Mouse (Mus musculus) neural tube, embryonic 12.5 days (tissue): ENCODE results near the gene Slc39a11. TPM values are rescaled to one million over a fixed set of nuclear protein-coding genes. Genes with fewer than 3 reads are reported as not detected.

Source experiments
- ATAC-seq: fragments of 200-750 bp; cut with Nextera tagmentation; 2 replicates; pipeline ENCODE4 v1.8.0; 2017; ENCODE audit warnings: low read depth, mild to moderate bottlenecking, moderate TSS enrichment, moderate library complexity; ENCODE audit not compliant: low FRiP score
- H3K27ac ChIP-seq: fragments of 300-500 bp; sonication (generic); 2 replicates; pipeline ENCODE4 v1.5.1; 2016
- H3K27me3 ChIP-seq: fragments of 300-500 bp; sonication (generic); replicated peaks from 2 replicates; pipeline ENCODE4 v1.6.1; 2016; ENCODE audit warnings: mild to moderate bottlenecking
- H3K36me3 ChIP-seq: fragments of 300-500 bp; sonication (generic); 2 replicates; pipeline ENCODE4 v1.6.1; 2016; ENCODE audit warnings: mild to moderate bottlenecking
- H3K4me1 ChIP-seq: fragments of 300-500 bp; sonication (generic); 2 replicates; pipeline ENCODE4 v1.6.1; 2016
- H3K4me2 ChIP-seq: fragments of 300-500 bp; sonication (generic); replicated peaks from 2 replicates; pipeline ENCODE4 v1.6.1; 2016; ENCODE audit warnings: mild to moderate bottlenecking
- H3K4me3 ChIP-seq: fragments of 300-500 bp; sonication (generic); 2 replicates; pipeline ENCODE4 v1.5.1; 2016
- H3K9ac ChIP-seq: fragments of 300-500 bp; sonication (generic); 2 replicates; pipeline ENCODE4 v1.6.1; 2016; ENCODE audit warnings: mild to moderate bottlenecking
- H3K9me3 ChIP-seq: fragments of 300-500 bp; sonication (generic); 2 replicates; pipeline ENCODE4 v1.6.1; 2016; ENCODE audit warnings: mild to moderate bottlenecking
- WGBS: fragments of 180-500 bp; shearing (Covaris S2); methylation state at CpG from one replicate; pipeline ENCODE4 v1.1.7; 2016; 5-methylcytosine and 5-hydroxymethylcytosine counted together
- polyA plus RNA-seq: library from polyadenylated mRNA; unstranded; fragments of >200 nt; fragmentation: Nextera tagmentation; extraction: Ambion mirVana; gene quantifications from 2 replicates; pipeline ENCODE4 v1.2.1, GENCODE M21; 2016

Gene Slc39a11
- polyA plus RNA-seq, 1 experiment from 2014 or later: 26.1 TPM

DNA sequence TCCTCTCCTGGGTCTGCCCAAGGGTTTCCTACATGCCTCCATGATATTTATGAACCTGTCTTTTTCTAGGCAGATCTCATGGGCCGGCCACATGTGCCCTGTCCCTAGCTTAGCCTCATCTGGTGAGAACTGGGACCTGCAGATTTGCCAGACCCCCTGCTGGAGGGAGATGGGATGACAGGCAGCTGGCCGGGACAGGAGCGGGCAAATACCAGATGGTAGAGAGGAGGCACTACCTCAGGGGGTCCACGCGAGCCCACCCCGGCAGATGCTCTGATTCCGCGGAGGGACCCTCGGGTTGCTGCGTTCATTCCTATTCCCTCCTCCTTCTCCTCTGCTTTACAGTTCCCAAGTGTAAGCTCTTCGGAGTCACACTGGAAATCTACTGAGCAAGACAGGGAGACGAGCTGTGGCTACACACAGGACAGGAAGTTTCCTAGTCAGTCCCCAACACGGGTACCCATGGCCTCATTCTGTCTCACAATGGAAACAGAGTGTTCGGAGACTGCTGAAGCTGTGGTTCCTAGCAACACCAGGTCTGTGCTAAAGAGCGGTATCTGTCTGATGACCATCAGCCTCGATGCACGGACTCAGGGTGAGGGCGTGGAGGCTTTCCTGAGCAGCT lies 323.4 kb downstream of the Slc39a11 start:
- H3K27ac ChIP-seq: no peak overlapping the region
- peak overlapping the region; percentile 49 for H3K4me2 ChIP-seq
- no peak overlapping the region for H3K4me3 ChIP-seq
- H3K9ac ChIP-seq: no peak overlapping the region
- no peaks in the 10 kb centered on the region for H3K9me3 ChIP-seq
- H3K4me1 ChIP-seq: peaks cover 11% of the 10 kb centered on the region; the same call in 1 of the 2 replicates
- no peaks in the 10 kb centered on the region for H3K36me3 ChIP-seq
- H3K27me3 ChIP-seq: no peaks in the 10 kb centered on the region
- whole genome bisulfite sequencing: 23% methylated on average over 18 of the region's 18 CpGs
- peak; percentile 84 for ATAC-seq

DNA sequence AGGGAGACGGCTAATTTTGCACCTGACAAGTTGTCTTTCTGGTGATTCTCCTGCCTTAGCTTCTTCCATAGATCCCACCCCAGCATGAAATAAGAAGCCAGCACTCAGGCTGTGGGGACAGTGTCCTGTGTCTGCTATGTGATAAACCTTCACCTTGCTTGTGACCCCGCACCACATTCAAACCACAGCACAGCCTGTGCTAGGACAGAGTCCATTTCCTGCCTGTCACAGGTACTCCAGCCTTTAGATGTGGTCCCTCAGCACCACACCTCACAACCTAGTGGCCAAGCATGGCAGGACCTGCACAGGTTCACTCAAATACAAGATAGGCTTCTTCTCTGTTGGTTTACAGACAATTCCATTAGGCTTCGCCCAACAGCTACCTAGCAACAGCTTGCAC lies 328.3 kb downstream of the Slc39a11 start:
- Histone ChIP-seq H3K27me3 (no peaks in the 10 kb centered on the region), H3K4me1 (peaks cover 9% of the 10 kb centered on the region; the same call in 1 of the 2 replicates), H3K9me3 (0 out of 2 replicates have a peak, but pooled peaks cover 11% of the 10 kb centered on the region), H3K9ac (no peak overlapping the region), H3K27ac (no peak overlapping the region), H3K4me2 (no peak overlapping the region), H3K4me3 (no peak overlapping the region), H3K36me3 (no peaks in the 10 kb centered on the region)
- no peak for ATAC-seq
- 93% methylated on average over 3 of the region's 3 CpGs for WGBS

DNA sequence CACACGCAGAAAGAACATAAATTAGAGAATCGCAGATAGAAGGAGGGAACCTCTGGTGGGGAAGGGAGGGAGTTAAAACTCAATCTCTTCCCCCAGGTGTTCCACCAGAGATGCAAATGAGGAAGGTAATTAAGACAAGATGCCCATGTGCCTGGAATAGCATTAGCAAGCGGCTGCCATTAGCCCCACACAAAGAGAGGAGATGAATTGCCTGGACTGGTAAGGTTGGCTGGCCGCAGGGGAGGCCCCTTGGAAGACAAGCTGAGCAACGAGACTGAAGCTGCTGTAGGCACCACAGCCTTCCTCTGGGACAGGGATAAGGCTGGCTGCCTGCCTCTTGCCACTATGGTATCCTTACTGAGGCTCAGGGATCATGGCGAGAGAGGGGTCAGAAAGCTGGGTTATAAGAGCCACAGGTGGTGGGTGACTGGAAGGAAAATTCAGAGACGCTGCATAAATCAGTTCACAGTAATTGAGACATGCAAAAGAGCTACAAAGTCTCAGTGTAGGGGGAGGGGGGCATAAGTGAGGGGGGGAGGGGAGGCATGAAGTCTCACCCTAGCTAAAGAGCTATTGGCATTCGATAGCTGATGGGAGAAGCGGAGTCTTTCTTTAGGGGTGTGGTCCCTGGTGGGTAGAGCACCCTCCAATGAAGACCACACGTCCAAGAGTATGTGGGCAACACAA lies 340.5 kb downstream of the Slc39a11 start:
- Histone ChIP-seq H3K4me2 (0 out of 2 replicates have a peak overlapping the region, but pooled peaks have one; percentile 14), H3K4me3 (no peak overlapping the region), H3K27me3 (no peaks in the 10 kb centered on the region), H3K36me3 (peaks cover 5% of the 10 kb centered on the region), H3K9me3 (0 out of 2 replicates have a peak, but pooled peaks cover 4% of the 10 kb centered on the region), H3K27ac (no peak overlapping the region; the same call in 1 of the 2 replicates), H3K4me1 (peaks cover 24% of the 10 kb centered on the region), H3K9ac (no peak overlapping the region)
- WGBS: 34% methylated on average over 10 of the region's 10 CpGs
- peak; percentile 71 for ATAC-seq

DNA sequence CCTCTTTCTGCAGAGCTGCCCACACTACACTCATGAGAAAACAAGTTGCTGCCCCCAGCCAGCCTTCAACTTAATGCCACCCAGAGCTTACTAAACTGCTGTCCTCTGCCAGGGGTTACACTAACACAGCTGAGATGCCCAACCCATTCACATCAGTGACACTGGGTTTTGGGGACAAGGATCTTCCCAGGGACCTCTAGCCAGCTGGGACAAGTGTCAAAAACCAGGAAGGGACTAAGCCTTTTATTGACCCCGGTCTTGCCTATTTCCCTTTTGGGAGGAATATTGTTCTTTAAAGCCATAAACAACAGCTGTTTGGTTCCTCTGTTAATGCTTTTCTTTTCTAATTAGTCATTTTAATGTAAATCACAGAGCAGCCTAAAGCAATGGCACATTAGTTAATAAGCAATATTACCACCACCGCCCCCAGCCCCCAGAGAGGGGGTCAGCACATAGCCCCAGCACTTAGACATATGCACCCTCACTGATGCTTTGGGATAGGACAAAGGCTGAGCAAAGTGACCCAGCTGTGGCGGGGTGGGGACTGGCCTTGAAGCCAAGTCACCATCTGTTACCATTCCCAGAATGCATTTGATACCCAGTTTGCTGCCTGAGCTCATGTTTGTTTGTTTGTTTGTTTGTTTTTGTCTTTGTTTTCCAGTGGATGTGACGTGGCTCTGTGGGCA lies 341.5 kb downstream of the Slc39a11 start:
- H3K4me2 ChIP-seq: no peak overlapping the region
- peaks cover 20% of the 10 kb centered on the region for H3K4me1 ChIP-seq
- peak overlapping the region; percentile 47; the same call in 1 of the 2 replicates for H3K27ac ChIP-seq
- no peak overlapping the region for H3K4me3 ChIP-seq
- H3K9me3 ChIP-seq: 0 out of 2 replicates have a peak, but pooled peaks cover 4% of the 10 kb centered on the region
- no peaks in the 10 kb centered on the region for H3K27me3 ChIP-seq
- peaks cover 5% of the 10 kb centered on the region for H3K36me3 ChIP-seq
- WGBS: 29% methylated on average over 4 of the region's 4 CpGs
- no peak overlapping the region for H3K9ac ChIP-seq
- peak; percentile 89 for ATAC-seq

DNA sequence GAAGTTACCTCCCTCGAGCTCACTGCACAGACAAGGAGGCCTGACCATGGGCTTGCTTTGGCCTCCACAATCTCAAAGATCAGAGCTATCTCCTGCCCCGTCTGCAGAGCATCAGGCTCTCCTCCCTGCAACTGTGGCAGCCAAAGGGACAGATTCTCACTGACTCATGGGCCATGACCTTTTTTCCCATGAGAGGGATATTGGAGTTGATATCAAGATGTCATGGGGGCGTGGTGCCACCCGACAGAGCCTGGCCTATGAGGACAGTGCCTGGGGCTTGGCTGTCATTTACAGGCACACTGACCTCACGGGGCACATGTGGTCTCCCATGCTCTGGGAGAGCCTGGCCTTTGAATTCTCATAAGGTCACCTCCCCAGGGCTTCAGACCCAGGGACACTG lies 346.7 kb downstream of the Slc39a11 start:
- no peak overlapping the region for H3K4me3 ChIP-seq
- WGBS: 89% methylated on average over 5 of the region's 5 CpGs
- no peak for ATAC-seq
- peaks cover 5% of the 10 kb centered on the region for H3K36me3 ChIP-seq
- no peak overlapping the region for H3K27ac ChIP-seq
- H3K4me1 ChIP-seq: peaks cover 17% of the 10 kb centered on the region
- no peak overlapping the region for H3K9ac ChIP-seq
- 0 out of 2 replicates have a peak, but pooled peaks cover 4% of the 10 kb centered on the region for H3K9me3 ChIP-seq
- H3K27me3 ChIP-seq: no peaks in the 10 kb centered on the region
- H3K4me2 ChIP-seq: no peak overlapping the region

DNA sequence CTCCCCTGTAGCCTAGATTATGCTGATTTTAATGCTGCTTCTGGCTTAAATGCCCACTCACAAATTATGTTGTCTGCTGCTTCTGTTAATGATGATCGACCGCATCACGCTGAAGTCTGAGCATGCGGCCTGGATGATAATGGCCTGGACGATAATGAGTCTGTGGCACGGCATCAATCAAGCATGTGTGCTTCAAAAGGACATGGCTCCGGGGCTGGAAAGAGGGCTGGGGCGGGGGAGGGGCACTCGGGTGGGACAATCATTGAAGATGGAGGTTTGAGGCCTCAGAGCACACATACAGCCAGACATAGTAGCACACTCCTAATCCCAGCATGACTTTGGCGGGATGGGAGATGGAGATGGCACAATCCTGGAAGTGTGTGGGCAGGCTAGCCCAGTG lies 350.4 kb downstream of the Slc39a11 start:
- 40% methylated on average over 10 of the region's 10 CpGs for WGBS
- H3K36me3 ChIP-seq: no peaks in the 10 kb centered on the region

DNA sequence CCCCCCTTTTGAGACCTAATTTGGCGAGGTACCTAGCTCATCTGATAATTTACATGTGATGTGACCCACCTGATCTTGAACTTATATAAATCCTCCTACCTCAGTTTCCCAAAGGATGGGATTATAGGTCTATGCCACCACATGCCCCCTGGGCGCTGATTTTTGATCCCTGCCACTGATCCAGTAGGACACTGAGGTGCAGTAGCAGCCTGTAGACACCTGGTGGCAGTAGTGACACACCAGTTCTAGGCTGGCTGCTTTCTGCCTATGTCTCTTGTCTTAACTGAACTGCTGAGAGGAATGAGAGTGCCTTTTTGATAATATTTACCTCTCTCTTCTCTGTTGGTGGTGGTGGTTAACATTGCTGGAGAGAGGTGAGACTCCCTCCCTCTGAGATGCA lies 352.1 kb downstream of the Slc39a11 start:
- ATAC-seq: no peak
- H3K4me3 ChIP-seq: no peak overlapping the region

More for the DNA sequence above, 350.4 kb downstream of the Slc39a11 start:
- Histone ChIP-seq H3K4me2 (no peak overlapping the region), H3K27ac (no peak overlapping the region), H3K4me1 (peaks cover 24% of the 10 kb centered on the region), H3K9me3 (no peaks in the 10 kb centered on the region), H3K27me3 (no peaks in the 10 kb centered on the region), H3K9ac (no peak overlapping the region), H3K4me3 (no peak overlapping the region)
- peak; percentile 36; the same call in 1 of the 2 replicates for ATAC-seq

DNA sequence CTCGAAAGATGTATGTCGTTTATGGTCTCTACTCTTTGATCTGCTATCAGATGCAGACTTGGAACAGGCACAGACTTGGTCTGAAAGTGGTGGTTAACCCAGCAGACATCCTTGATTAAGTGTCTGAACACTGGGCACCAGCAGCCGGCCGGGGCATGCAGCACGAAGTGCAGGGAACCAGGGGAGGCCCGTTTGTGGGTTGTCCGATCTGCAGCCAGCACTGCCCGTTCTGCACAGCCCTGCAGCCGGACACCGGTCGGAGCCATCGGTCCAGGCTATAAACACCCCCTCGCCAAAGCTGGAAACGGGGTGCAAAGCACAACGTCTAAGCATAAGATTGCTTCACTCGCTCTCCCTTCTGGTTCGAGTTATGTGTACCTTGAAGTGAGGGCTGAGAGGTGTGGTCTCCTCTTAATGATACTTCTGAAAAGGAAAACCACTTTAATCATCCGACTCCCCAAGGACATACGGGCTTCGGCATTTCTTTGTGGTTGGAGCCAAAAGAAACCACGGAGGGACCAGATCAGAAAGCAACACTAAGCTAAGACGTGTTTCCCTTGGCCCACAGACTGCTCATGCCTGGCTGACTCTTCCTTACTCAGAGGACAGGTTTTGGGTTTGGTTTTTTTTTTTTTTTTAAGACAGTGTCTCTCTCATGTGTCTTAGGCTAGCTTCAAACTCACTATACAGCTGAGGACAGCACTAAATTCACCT lies 352.8 kb downstream of the Slc39a11 start:
- Histone ChIP-seq H3K27me3 (no peaks in the 10 kb centered on the region), H3K27ac (no peak overlapping the region), H3K9me3 (no peaks in the 10 kb centered on the region), H3K4me1 (peaks cover 41% of the 10 kb centered on the region), H3K4me3 (no peak overlapping the region), H3K9ac (no peak overlapping the region), H3K4me2 (no peak overlapping the region), H3K36me3 (no peaks in the 10 kb centered on the region)
- ATAC-seq: no peak
- 87% methylated on average over 22 of the region's 22 CpGs for WGBS

More for the DNA sequence above, 352.1 kb downstream of the Slc39a11 start:
- Histone ChIP-seq H3K4me1 (peaks cover 40% of the 10 kb centered on the region), H3K9me3 (no peaks in the 10 kb centered on the region), H3K27me3 (no peaks in the 10 kb centered on the region), H3K27ac (no peak overlapping the region), H3K36me3 (no peaks in the 10 kb centered on the region), H3K9ac (no peak overlapping the region), H3K4me2 (no peak overlapping the region)
- 30% methylated on average over 2 of the region's 2 CpGs for WGBS

DNA sequence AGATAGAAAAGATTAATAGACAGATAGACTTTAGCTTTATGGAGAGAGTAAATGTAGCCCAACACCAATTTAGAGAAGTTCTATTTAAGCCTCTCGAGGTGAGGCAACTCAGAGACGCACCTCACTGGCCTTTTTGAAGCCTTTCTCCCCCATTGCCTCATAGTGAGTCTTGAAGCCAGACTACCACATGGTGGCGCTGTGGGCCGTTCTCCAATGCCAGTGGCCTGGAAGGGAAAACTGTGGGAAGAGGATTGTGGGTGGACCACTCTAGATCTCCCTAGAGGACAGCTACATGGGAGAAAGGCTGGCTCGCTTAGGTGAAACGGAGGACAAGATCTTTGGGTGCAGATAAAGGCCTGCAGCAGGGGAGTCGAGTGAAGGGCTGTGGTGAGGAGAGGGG lies 353.7 kb downstream of the Slc39a11 start:
- Histone ChIP-seq H3K36me3 (no peaks in the 10 kb centered on the region), H3K4me2 (no peak overlapping the region), H3K4me1 (peaks cover 51% of the 10 kb centered on the region), H3K9me3 (no peaks in the 10 kb centered on the region), H3K27me3 (no peaks in the 10 kb centered on the region), H3K4me3 (no peak overlapping the region), H3K9ac (no peak overlapping the region), H3K27ac (no peak overlapping the region)
- ATAC-seq: no peak
- 40% methylated on average over 7 of the region's 7 CpGs for WGBS

DNA sequence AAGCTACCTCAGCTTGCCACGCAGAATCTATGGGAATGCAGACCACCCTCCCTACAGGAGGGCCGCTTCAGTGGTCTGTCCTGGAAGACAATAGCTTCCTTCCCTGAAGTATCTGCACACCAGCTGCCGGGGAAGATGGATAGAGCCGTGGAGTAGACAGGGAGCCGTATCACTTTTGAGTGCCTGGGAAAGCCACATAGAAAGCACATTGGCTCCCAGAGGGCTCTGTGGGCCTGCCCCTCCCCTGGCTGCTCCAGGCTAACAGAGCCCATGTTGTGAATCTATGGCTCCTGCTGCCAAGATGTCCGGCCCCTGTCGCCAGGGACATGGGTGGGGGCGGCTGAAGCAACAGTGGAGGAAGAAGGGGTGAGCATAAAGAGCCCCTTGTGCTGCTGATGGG lies 355.4 kb downstream of the Slc39a11 start:
- WGBS: 17% methylated on average over 8 of the region's 8 CpGs
- no peaks in the 10 kb centered on the region for H3K9me3 ChIP-seq
- H3K4me3 ChIP-seq: no peak overlapping the region
- H3K27me3 ChIP-seq: no peaks in the 10 kb centered on the region
- peak overlapping the region; percentile 38; the same call in 1 of the 2 replicates for H3K27ac ChIP-seq
- H3K4me1 ChIP-seq: peaks cover 52% of the 10 kb centered on the region
- no peak overlapping the region; the same call in 1 of the 2 replicates for H3K9ac ChIP-seq
- peak overlapping the region; percentile 2; the same call in 1 of the 2 replicates for H3K4me2 ChIP-seq
- H3K36me3 ChIP-seq: no peaks in the 10 kb centered on the region
- ATAC-seq: peak; percentile 54

DNA sequence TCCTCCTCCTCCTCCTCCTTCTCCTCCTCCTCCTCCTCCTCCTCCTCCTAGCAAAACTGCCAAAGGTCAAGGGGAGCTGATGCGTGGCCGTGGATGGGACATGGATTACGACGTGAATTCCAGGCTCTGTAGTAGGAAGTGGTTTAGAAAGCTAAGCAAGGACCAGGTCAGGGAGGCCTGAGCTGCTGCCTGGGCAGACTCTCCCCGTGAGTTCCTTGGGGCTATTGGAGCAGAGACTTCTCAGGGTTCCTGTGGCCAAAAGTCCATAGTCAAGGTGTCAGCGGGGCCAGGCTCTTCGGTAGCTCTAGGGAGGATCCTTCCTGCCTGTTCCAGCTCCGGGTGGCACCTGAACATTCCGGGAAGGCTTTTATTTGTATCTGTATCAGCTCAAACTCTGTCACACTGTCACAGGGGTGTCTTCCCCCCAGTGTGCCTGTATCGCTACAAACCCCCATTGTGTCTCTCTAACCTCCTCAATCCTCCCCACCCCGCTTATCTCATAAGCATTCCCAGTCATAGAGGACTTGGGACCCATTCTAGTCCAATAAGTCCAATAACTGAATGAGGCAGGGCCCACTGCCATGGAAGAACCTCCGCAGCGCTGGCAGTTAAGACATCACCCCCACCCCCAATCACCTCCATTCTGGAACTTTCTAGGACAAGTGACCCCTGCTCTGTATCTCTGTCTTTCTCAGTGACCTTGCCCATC lies 356.8 kb downstream of the Slc39a11 start:
- ATAC-seq: no peak
- Histone ChIP-seq H3K9me3 (no peaks in the 10 kb centered on the region), H3K4me3 (no peak overlapping the region), H3K9ac (no peak overlapping the region), H3K36me3 (no peaks in the 10 kb centered on the region), H3K4me1 (peaks cover 41% of the 10 kb centered on the region), H3K4me2 (no peak overlapping the region), H3K27ac (no peak overlapping the region), H3K27me3 (no peaks in the 10 kb centered on the region)
- WGBS: 70% methylated on average over 13 of the region's 13 CpGs
